Mouse (Mus musculus) ES-E14 (cell line): Measurements from ENCODE around the gene Pappa2. TPM values are rescaled to one million over a fixed set of nuclear protein-coding genes. Genes with fewer than 3 reads are reported as not detected.

Source experiments
- DNase-seq: peaks from one replicate; pipeline ENCODE4 v3.0.0-alpha.2; 2013; ENCODE audit warnings: low read depth, low spot score
- H3K27ac ChIP-seq: 2 replicates; pipeline ENCODE4 v1.5.1; 2012; ENCODE audit warnings: low read depth, mild to moderate bottlenecking, low read length, moderate library complexity, mixed read lengths; ENCODE audit not compliant: poor library complexity, insufficient read depth, severe bottlenecking
- H3K36me3 ChIP-seq: 2 replicates; pipeline ENCODE4 v1.6.1; 2012; ENCODE audit warnings: mild to moderate bottlenecking, low read length, moderate library complexity, mixed read lengths; ENCODE audit not compliant: control insufficient read depth, poor library complexity, insufficient read depth, severe bottlenecking
- H3K4me1 ChIP-seq, 2 experiments: fragments of 150-350 bp in 1 of 2; sonication (generic) in 1 of 2; 2 replicates each; pipeline ENCODE4 v1.6.1; 2012; ENCODE audit warnings: low read length in 2 of 2, mild to moderate bottlenecking in 1 of 2, mixed read lengths in 1 of 2; ENCODE audit not compliant: control insufficient read depth in 2 of 2, insufficient read depth in 2 of 2, poor library complexity in 1 of 2
- H3K4me3 ChIP-seq, 2 experiments: fragments of 150-350 bp in 1 of 2; sonication (generic) in 1 of 2; 2 replicates each; pipeline ENCODE4 v1.5.1; 2012; ENCODE audit warnings: low read length in 2 of 2, low read depth in 1 of 2, mild to moderate bottlenecking in 1 of 2, mixed read lengths in 1 of 2; ENCODE audit not compliant: insufficient read depth in 1 of 2, poor library complexity in 1 of 2, severe bottlenecking in 1 of 2
- H3K9ac ChIP-seq: 2 replicates; pipeline ENCODE4 v1.6.1; 2012; ENCODE audit warnings: low read depth, mild to moderate bottlenecking, low read length, mixed read lengths; ENCODE audit not compliant: poor library complexity, insufficient read depth, severe bottlenecking
- H3K9me3 ChIP-seq: fragments of 150-350 bp; sonication (generic); 2 replicates; pipeline ENCODE4 v1.6.1; 2012; ENCODE audit warnings: low read depth, mild to moderate bottlenecking, low read length; ENCODE audit not compliant: control insufficient read depth, insufficient read depth
- CHD2 ChIP-seq: IDR thresholded peaks from 2 replicates; pipeline ENCODE4 v1.6.1; 2014; ENCODE audit warnings: mild to moderate bottlenecking, low read depth, low read length, inconsistent platforms
- HCFC1 ChIP-seq: IDR thresholded peaks from 2 replicates; pipeline ENCODE4 v1.6.1; 2012; ENCODE audit warnings: low read length, inconsistent platforms, borderline replicate concordance; ENCODE audit not compliant: insufficient read depth
- MAFK ChIP-seq: IDR thresholded peaks from 2 replicates; pipeline ENCODE4 v1.6.1; 2014; ENCODE audit warnings: mild to moderate bottlenecking, low read depth, low read length, inconsistent platforms; ENCODE audit not compliant: insufficient read depth
- ZC3H11A ChIP-seq: IDR thresholded peaks from 2 replicates; pipeline ENCODE4 v1.6.1; 2012; ENCODE audit warnings: low read depth, mild to moderate bottlenecking, inconsistent platforms, low read length, borderline replicate concordance
- ZNF384 ChIP-seq: IDR thresholded peaks from 2 replicates; pipeline ENCODE4 v1.6.1; 2012; ENCODE audit warnings: low read depth, low read length, inconsistent platforms
- in situ Hi-C, 2 experiments: fragments of 600-800 bp; cut with MboI; formaldehyde crosslinking; loops; one replicate each; pipeline ENCODE4 v1.15.1; 2025; ENCODE audit warnings: low sequenced_read_pairs in 2 of 2, inconsistent platforms in 1 of 2; ENCODE audit not compliant: unreplicated experiment in 2 of 2
- total RNA-seq: library from RNA; depleted of rRNA; stranded (reverse); fragments of 300-350 nt; gene quantifications from 2 replicates; pipeline ENCODE4 v1.2.3, GENCODE M21; 2012

Pappa2 gene
- total RNA-seq, 1 experiment = not detected

DNA sequence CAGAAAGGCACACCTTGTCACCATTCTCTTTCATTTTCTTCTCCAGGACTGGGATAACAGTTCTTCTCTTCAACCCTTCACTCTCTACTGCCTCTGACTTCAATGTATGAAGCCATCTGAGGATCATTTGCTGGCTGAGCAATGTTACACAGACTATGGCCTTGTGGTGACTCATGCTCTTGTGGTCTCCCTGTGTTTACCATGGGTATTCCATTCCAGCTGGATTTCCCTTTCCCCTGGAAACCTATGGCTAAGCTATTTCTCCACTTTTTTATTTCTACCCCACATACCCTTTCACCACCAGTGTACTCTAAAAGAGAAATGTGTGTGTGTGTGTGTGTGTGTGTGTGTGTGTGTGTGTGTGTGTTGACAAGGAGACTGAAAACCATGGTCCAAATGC, 83.0 kb downstream of the Pappa2 start:
- in situ Hi-C loops = no loop called here
- Histone ChIP-seq H3K9ac (no peak overlapping the region), H3K4me3 (no peak overlapping the region), H3K36me3 (no peaks in the 10 kb centered on the region), H3K27ac (no peak overlapping the region), H3K4me1 (no peaks in the 10 kb centered on the region), H3K9me3 (no peaks in the 10 kb centered on the region)
- TF ChIP-seq ZC3H11A (no peak), ZNF384 (no peak), MAFK (no peak), CHD2 (no peak), HCFC1 (no peak)
- DNase-seq = no peak

DNA sequence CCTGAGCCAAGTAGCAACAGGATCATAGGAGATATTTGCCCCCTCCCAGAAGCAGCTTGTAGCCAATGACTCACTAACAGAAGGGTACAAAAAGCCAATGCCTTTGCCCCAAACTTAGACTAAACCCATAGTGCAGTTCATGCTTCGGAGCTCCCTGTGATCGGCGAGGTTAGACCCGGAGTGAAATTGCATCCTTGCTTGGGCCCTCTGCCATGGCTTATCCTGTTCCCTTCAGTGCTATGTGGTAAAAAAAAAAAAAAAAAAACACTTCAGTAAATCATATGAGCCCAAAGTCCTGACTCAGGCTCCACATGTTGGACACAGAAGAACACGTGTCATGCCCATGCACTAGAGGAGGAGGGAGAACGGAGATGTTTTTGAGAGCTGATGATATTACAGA, 85.8 kb downstream of the Pappa2 start:
- no peaks in the 10 kb centered on the region for H3K4me1 ChIP-seq
- no peaks in the 10 kb centered on the region for H3K36me3 ChIP-seq
- no peak for DNase-seq
- H3K27ac ChIP-seq = no peak overlapping the region
- H3K4me3 ChIP-seq = no peak overlapping the region
- no peak for TF ChIP-seq CHD2
- no peak for TF ChIP-seq ZNF384
- TF ChIP-seq HCFC1 = no peak
- in situ Hi-C loops = no loop called here
- no peaks in the 10 kb centered on the region for H3K9me3 ChIP-seq
- no peak overlapping the region for H3K9ac ChIP-seq

DNA sequence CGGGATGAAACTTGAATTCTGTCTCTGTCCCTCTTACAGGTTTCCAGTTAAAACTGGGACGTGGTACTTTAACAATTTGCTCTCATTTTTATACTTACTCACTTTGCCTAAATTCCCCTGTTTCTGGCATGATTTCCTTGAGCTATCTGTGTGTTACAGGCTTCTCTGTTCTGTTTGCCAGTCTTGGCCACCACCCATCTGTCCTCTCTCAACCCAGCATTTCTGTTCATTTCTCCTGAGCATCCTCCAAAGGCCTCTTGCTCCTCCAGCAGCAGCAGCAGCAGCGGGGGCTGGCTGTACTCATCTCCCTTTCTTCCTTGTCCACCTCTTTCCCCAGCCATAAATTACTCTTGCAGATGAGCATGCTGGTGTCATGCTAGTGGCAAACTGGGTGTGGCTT, 104.8 kb downstream of the Pappa2 start:
- no peak for DNase-seq
- no peaks in the 10 kb centered on the region for H3K36me3 ChIP-seq
- no peaks in the 10 kb centered on the region for H3K9me3 ChIP-seq
- H3K27ac ChIP-seq = no peak overlapping the region
- no peak overlapping the region for H3K4me3 ChIP-seq
- H3K4me1 ChIP-seq = no peaks in the 10 kb centered on the region
- no peak overlapping the region for H3K9ac ChIP-seq
- TF ChIP-seq ZNF384 (no peak), MAFK (no peak), ZC3H11A (no peak)
- in situ Hi-C loops = no loop called here

DNA sequence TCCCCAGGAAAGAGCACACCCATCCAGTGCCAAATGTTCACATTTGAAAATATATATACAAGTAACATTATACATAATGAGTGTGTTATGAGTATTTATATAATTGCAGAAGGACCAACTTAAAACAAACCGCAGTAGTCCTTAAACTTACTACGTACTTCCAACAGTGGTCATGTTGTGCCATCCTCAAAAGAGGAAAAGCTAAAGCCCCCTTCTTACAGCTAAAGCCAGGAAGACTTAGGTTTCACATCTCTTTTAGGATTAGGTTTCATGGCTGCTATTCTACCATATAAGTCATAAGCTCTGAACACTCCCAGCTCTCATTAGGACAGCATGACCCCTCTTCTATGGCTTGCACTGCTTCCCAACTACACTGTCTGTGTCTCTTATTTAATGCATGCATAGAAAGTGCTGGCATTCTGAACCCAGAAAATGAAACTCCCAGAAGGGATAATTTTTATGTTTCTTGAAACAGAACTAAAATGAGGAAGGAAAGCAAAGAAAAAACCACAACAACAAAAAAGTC, 105.7 kb downstream of the Pappa2 start:
- Histone ChIP-seq H3K9ac (no peak overlapping the region), H3K4me1 (no peaks in the 10 kb centered on the region), H3K4me3 (no peak overlapping the region), H3K9me3 (no peaks in the 10 kb centered on the region), H3K27ac (no peak overlapping the region), H3K36me3 (no peaks in the 10 kb centered on the region)
- no peak for DNase-seq
- in situ Hi-C loops = no loop called here
- TF ChIP-seq CHD2 = no peak
- TF ChIP-seq ZNF384 = no peak
- no peak for TF ChIP-seq HCFC1
- no peak for TF ChIP-seq MAFK
- no peak for TF ChIP-seq ZC3H11A

DNA sequence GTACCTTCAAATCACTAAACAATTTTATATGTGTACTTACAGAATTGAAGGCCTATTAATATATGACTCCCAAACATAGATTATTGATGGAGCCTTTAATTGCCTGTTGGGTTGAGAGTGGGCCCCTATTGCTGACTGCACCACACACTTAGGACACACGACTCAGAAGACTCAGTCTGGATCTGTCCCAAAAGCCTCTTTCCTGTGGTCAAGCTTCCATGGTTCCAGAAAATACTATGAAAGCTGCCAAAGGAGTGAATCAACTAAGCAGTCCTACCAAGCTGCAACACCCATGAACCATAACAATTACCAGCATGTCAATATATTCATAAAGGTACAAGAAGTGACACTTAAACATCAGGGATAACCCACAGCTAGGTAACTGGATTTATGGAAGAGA, 106.7 kb downstream of the Pappa2 start:
- in situ Hi-C loops = no loop called here
- no peak for TF ChIP-seq HCFC1

More for the DNA sequence above, 106.7 kb downstream of the Pappa2 start:
- no peaks in the 10 kb centered on the region for H3K36me3 ChIP-seq
- H3K27ac ChIP-seq = no peak overlapping the region
- H3K9me3 ChIP-seq = no peaks in the 10 kb centered on the region
- no peak for DNase-seq
- H3K4me1 ChIP-seq = no peaks in the 10 kb centered on the region
- H3K9ac ChIP-seq = no peak overlapping the region
- H3K4me3 ChIP-seq = no peak overlapping the region
